Mouse (Mus musculus) testis, adult 2 months (tissue): ENCODE measurements around the gene Abcb6. TPM values are rescaled to one million over a fixed set of nuclear protein-coding genes. Genes with fewer than 3 reads are reported as not detected.

Experiments used
- H3K27ac ChIP-seq: fragments of 200-500 bp; 2 replicates; pipeline ENCODE4 v1.5.1; 2012; ENCODE audit warnings: low read depth, low read length; ENCODE audit not compliant: control insufficient read depth, insufficient read depth
- H3K27me3 ChIP-seq: fragments of 200-500 bp; 2 replicates; pipeline ENCODE4 v1.6.1; 2012; ENCODE audit warnings: mild to moderate bottlenecking, low read length, moderate library complexity; ENCODE audit not compliant: control insufficient read depth, insufficient read depth
- H3K36me3 ChIP-seq: fragments of 200-500 bp; 2 replicates; pipeline ENCODE4 v1.6.1; 2012; ENCODE audit warnings: mild to moderate bottlenecking, low read length; ENCODE audit not compliant: control insufficient read depth, insufficient read depth
- H3K4me1 ChIP-seq: fragments of 200-500 bp; 2 replicates; pipeline ENCODE4 v1.6.1; 2012; ENCODE audit warnings: low read length; ENCODE audit not compliant: control insufficient read depth, insufficient read depth
- H3K4me3 ChIP-seq: fragments of 200-500 bp; 2 replicates; pipeline ENCODE4 v1.5.1; 2012; ENCODE audit warnings: low read depth, mild to moderate bottlenecking, low read length, moderate library complexity, mixed read lengths; ENCODE audit not compliant: control insufficient read depth
- CTCF ChIP-seq: fragments of 200-500 bp; IDR thresholded peaks from 2 replicates; pipeline ENCODE4 v1.5.1; 2012; ENCODE audit warnings: low read depth, mild to moderate bottlenecking, inconsistent platforms, low read length, moderate library complexity; ENCODE audit not compliant: control insufficient read depth, insufficient read depth, insufficient replicate concordance
- POLR2A ChIP-seq: fragments of 200-500 bp; IDR thresholded peaks from 2 replicates; pipeline ENCODE4 v1.6.1; 2012; ENCODE audit warnings: low read depth, mild to moderate bottlenecking, inconsistent platforms, low read length, moderate library complexity; ENCODE audit not compliant: control insufficient read depth
- polyA plus RNA-seq: library from polyadenylated mRNA; depleted of rRNA; stranded (reverse); fragments of >200 nt; gene quantifications from 2 replicates; pipeline ENCODE4 v1.2.3, GENCODE M21; 2012

Abcb6 gene
- polyA plus RNA-seq, 1 experiment: 34.2 TPM

- Histone ChIP-seq H3K4me1 (no peaks in the 10 kb centered on the region), H3K4me3 (no peak overlapping the region), H3K27ac (no peak overlapping the region), H3K36me3 (no peaks in the 10 kb centered on the region), H3K27me3 (no peaks in the 10 kb centered on the region)
- no peak for TF ChIP-seq POLR2A
- TF ChIP-seq CTCF: no peak
Measured at GRCm38 (mm10) chr1:75160256-75160617, 20.0 kb downstream of the Abcb6 start.

GRCm38 (mm10) chr1:75159540-75160255 lies 20.5 kb downstream of the Abcb6 start:
- Histone ChIP-seq H3K36me3 (no peaks in the 10 kb centered on the region), H3K27me3 (no peaks in the 10 kb centered on the region), H3K4me1 (no peaks in the 10 kb centered on the region), H3K27ac (no peak overlapping the region), H3K4me3 (no peak overlapping the region)
- TF ChIP-seq CTCF (no peak), POLR2A (no peak)

- no peaks in the 10 kb centered on the region for H3K27me3 ChIP-seq
- no peak overlapping the region for H3K27ac ChIP-seq
- no peaks in the 10 kb centered on the region for H3K36me3 ChIP-seq
- TF ChIP-seq POLR2A: no peak
- no peak for TF ChIP-seq CTCF
- H3K4me1 ChIP-seq: no peaks in the 10 kb centered on the region
- H3K4me3 ChIP-seq: no peak overlapping the region
Measured at GRCm38 (mm10) chr1:75158990-75159389, 21.2 kb downstream of the Abcb6 start.

- Histone ChIP-seq H3K27ac (no peak overlapping the region), H3K4me3 (no peak overlapping the region), H3K27me3 (no peaks in the 10 kb centered on the region), H3K36me3 (no peaks in the 10 kb centered on the region), H3K4me1 (no peaks in the 10 kb centered on the region)
- TF ChIP-seq POLR2A: no peak
- TF ChIP-seq CTCF: no peak
Measured at GRCm38 (mm10) chr1:75155837-75156236, 24.4 kb downstream of the Abcb6 start.

- no peak for TF ChIP-seq POLR2A
- Histone ChIP-seq H3K36me3 (peaks cover 5% of the 10 kb centered on the region), H3K27ac (no peak overlapping the region), H3K27me3 (no peaks in the 10 kb centered on the region), H3K4me3 (no peak overlapping the region), H3K4me1 (peaks cover 5% of the 10 kb centered on the region)
Measured at GRCm38 (mm10) chr1:75148727-75149126, 31.5 kb downstream of the Abcb6 start.

GRCm38 (mm10) chr1:75147411-75148135 lies 32.6 kb downstream of the Abcb6 start:
- Histone ChIP-seq H3K4me1 (peaks cover 6% of the 10 kb centered on the region), H3K27ac (no peak overlapping the region), H3K27me3 (no peaks in the 10 kb centered on the region), H3K4me3 (no peak overlapping the region), H3K36me3 (peaks cover 5% of the 10 kb centered on the region)
- TF ChIP-seq CTCF (no peak), POLR2A (no peak)

GRCm38 (mm10) chr1:75145589-75145988 lies 34.6 kb downstream of the Abcb6 start:
- Histone ChIP-seq H3K27ac (no peak overlapping the region), H3K4me3 (no peak overlapping the region), H3K27me3 (no peaks in the 10 kb centered on the region), H3K36me3 (peaks cover 5% of the 10 kb centered on the region), H3K4me1 (peaks cover 11% of the 10 kb centered on the region)
- TF ChIP-seq POLR2A (no peak), CTCF (no peak)
